Comparison of ENCODE assay signal across 21 mouse cellular contexts in genomic region chr5:30621211-30621790, GRCm38 (mm10). TPM values are rescaled to one million over a fixed set of nuclear protein-coding genes. Genes with fewer than 3 reads are reported as not detected.
DNase-seq lines count a peak whose midpoint lies in the region; ATAC-seq and TF ChIP-seq lines count a peak whose summit lies in the region.
"Had no signal": no experiment of that assay in that cellular context is flagged by ENCODE, and none has a peak within 500 bp of the region (broad histone marks: within the 10 kb centered on the region; RNA-seq: fewer than 3 reads in every experiment).

No protein-coding gene starts in this region.

- H3K9ac ChIP-seq in embryonic facial prominence, embryonic 12.5 days = no peak overlapping the region
- no peak overlapping the region for H3K9ac ChIP-seq in intestine, embryonic 15.5 days
- H3K9ac ChIP-seq in intestine, postnatal 0 days (ENCODE audit: low read depth, low read length) = no peak overlapping the region
- H3K9ac ChIP-seq: hindbrain, embryonic 15.5 days; liver, embryonic 15.5 days; lung, embryonic 15.5 days had no signal

- peaks cover 32% of the 10 kb centered on the region for H3K27me3 ChIP-seq in embryonic facial prominence, embryonic 12.5 days
- H3K27me3 ChIP-seq in embryonic facial prominence, embryonic 10.5 days (replicated peaks; ENCODE audit: low read depth, poor library complexity, severe bottlenecking) = peaks cover 71% of the 10 kb centered on the region
- H3K27me3 ChIP-seq in intestine, embryonic 15.5 days (replicated peaks) = peaks cover 16% of the 10 kb centered on the region
- H3K27me3 ChIP-seq in intestine, postnatal 0 days (replicated peaks; ENCODE audit: control insufficient read depth, insufficient read depth, low read length) = peaks cover 28% of the 10 kb centered on the region

- no peak overlapping the region for H3K27ac ChIP-seq in embryonic facial prominence, embryonic 12.5 days
- H3K27ac ChIP-seq in embryonic facial prominence, embryonic 10.5 days (replicated peaks) = no peak overlapping the region
- H3K27ac ChIP-seq in intestine, embryonic 15.5 days = no peak overlapping the region
- H3K27ac ChIP-seq in intestine, postnatal 0 days (ENCODE audit: low read depth, low read length) = no peak overlapping the region
- no peak overlapping the region for H3K27ac ChIP-seq in gastrocnemius, adult 2 months
- H3K27ac ChIP-seq: heart, embryonic 13.5 days; hindbrain, embryonic 15.5 days; liver, embryonic 15.5 days; lung, embryonic 15.5 days; midbrain, embryonic 15.5 days had no signal

- no peaks in the 10 kb centered on the region for H3K36me3 ChIP-seq in embryonic facial prominence, embryonic 12.5 days
- no peaks in the 10 kb centered on the region for H3K36me3 ChIP-seq in embryonic facial prominence, embryonic 10.5 days (replicated peaks)
- no peaks in the 10 kb centered on the region for H3K36me3 ChIP-seq in intestine, embryonic 15.5 days
- no peaks in the 10 kb centered on the region; the same call in 1 of the 2 replicates for H3K36me3 ChIP-seq in intestine, postnatal 0 days (ENCODE audit: control insufficient read depth, insufficient read depth)
- H3K36me3 ChIP-seq: heart, embryonic 13.5 days; hindbrain, embryonic 15.5 days; liver, embryonic 15.5 days; lung, embryonic 15.5 days; midbrain, embryonic 15.5 days had no signal

- H3K4me2 ChIP-seq in embryonic facial prominence, embryonic 12.5 days (replicated peaks) = peak overlapping the region; percentile 97
- H3K4me2 ChIP-seq in intestine, embryonic 15.5 days (replicated peaks) = peak overlapping the region; percentile 75; the same call in 1 of the 2 replicates
- no peak overlapping the region for H3K4me2 ChIP-seq in intestine, postnatal 0 days (replicated peaks; ENCODE audit: low read depth)

- no peak overlapping the region for H3K4me3 ChIP-seq in embryonic facial prominence, embryonic 12.5 days
- H3K4me3 ChIP-seq in embryonic facial prominence, embryonic 10.5 days = no peak overlapping the region
- no peak overlapping the region for H3K4me3 ChIP-seq in intestine, embryonic 15.5 days (replicated peaks)
- no peak overlapping the region for H3K4me3 ChIP-seq in intestine, postnatal 0 days (ENCODE audit: low read depth, low read length)
- no peak overlapping the region for H3K4me3 ChIP-seq in gastrocnemius, adult 2 months
- H3K4me3 ChIP-seq: liver, embryonic 15.5 days; myocyte had no signal

- no peak for TF ChIP-seq CTCF in intestine, postnatal 0 days (IDR thresholded peaks at IDR 0.05; ENCODE audit: low read depth)
- TF ChIP-seq CTCF in gastrocnemius, adult 2 months (IDR thresholded peaks at IDR 0.05) = no peak

- no peaks in the 10 kb centered on the region for H3K9me3 ChIP-seq in embryonic facial prominence, embryonic 12.5 days
- H3K9me3 ChIP-seq in embryonic facial prominence, embryonic 10.5 days = no peaks in the 10 kb centered on the region
- no peaks in the 10 kb centered on the region for H3K9me3 ChIP-seq in intestine, embryonic 15.5 days
- H3K9me3 ChIP-seq in intestine, postnatal 0 days (ENCODE audit: control insufficient read depth) = no peaks in the 10 kb centered on the region
- H3K9me3 ChIP-seq: heart, embryonic 13.5 days; hindbrain, embryonic 15.5 days; liver, embryonic 15.5 days; lung, embryonic 15.5 days; midbrain, embryonic 15.5 days had no signal

- peaks cover 14% of the 10 kb centered on the region for H3K4me1 ChIP-seq in embryonic facial prominence, embryonic 12.5 days
- H3K4me1 ChIP-seq in embryonic facial prominence, embryonic 10.5 days = peaks cover 33% of the 10 kb centered on the region
- H3K4me1 ChIP-seq in intestine, embryonic 15.5 days (replicated peaks) = peaks cover 37% of the 10 kb centered on the region
- H3K4me1 ChIP-seq in intestine, postnatal 0 days (replicated peaks; ENCODE audit: control insufficient read depth, insufficient read depth, low read length) = peaks cover 4% of the 10 kb centered on the region; the same call in 1 of the 2 replicates

- no peak for ATAC-seq in embryonic facial prominence, embryonic 12.5 days (ENCODE audit: insufficient number of reproducible peaks, insufficient read depth, low FRiP score, low TSS enrichment)
- ATAC-seq in intestine, embryonic 15.5 days = no peak
- ATAC-seq in intestine, postnatal 0 days = no peak

- DNase-seq in adrenal gland, adult (ENCODE audit: inconsistent age in 2 of 2, low spot score in 1 of 2) = peak; percentile 33 to 82
- no peak for DNase-seq in adrenal gland, postnatal 25 days
- DNase-seq in embryonic facial prominence, embryonic 10.5 days (ENCODE audit: low spot score) = no peak
- peak; percentile 13 for DNase-seq in adrenal gland, postnatal 36 days
- no peak for DNase-seq in gastrocnemius, adult 2 months
- DNase-seq: cerebellum, adult 11 months; gastrocnemius, postnatal 14 days; liver; lung, postnatal 36 days; right cerebral cortex, adult 18-20 months; thymus, postnatal 36 days had no signal

- 89% methylated on average over 9 of the region's 9 CpGs for WGBS in embryonic facial prominence, embryonic 12.5 days
- WGBS in embryonic facial prominence, embryonic 10.5 days = 89% methylated on average over 9 of the region's 9 CpGs
- WGBS in intestine, embryonic 15.5 days = 93% methylated on average over 9 of the region's 9 CpGs
- WGBS in intestine, postnatal 0 days = 96% methylated on average over 9 of the region's 9 CpGs

- intact Hi-C loops in gastrocnemius, adult 2 months (cut with DNase I) = no loop called here

RNA-seq across cellular contexts. Expression of gene Slc35f6, which starts 26.4 kb away (rescaled TPM):
- 51.4 and 52.6 TPM in 2 replicates for total RNA-seq in adrenal gland, postnatal 25 days (2021)
- 24.4 and 24.7 TPM in 2 replicates for polyA plus RNA-seq in embryonic facial prominence, embryonic 12.5 days (2016; fragmentation: Nextera tagmentation; extraction: Ambion mirVana)
- polyA plus RNA-seq in embryonic facial prominence, embryonic 10.5 days (2016; fragmentation: Nextera tagmentation; extraction: Ambion mirVana) = 24.3 and 24.4 TPM in 2 replicates
- polyA plus RNA-seq in intestine, embryonic 15.5 days (2015; fragmentation: Nextera tagmentation; extraction: Ambion mirVana) = 36.8 and 40.4 TPM in 2 replicates
- 71.6 and 79.4 TPM in 2 replicates for polyA plus RNA-seq in intestine, postnatal 0 days (2015; fragmentation: Nextera tagmentation; extraction: Ambion mirVana)
- 10 to 100 TPM; 40.0 to 47.2 TPM for total RNA-seq in adrenal gland, postnatal 36 days (2021)
- 10 to 100 TPM; 12.7 to 14.2 TPM for total RNA-seq in gastrocnemius, adult 2 months (2021)

RNA-seq across cellular contexts. Expression of gene Kcnk3, which starts 33.3 kb away (rescaled TPM):
- 1,220 and 1,477 TPM in 2 replicates for total RNA-seq in adrenal gland, postnatal 25 days (2021)
- polyA plus RNA-seq in embryonic facial prominence, embryonic 12.5 days (2016; fragmentation: Nextera tagmentation; extraction: Ambion mirVana) = 0.87 and 1.1 TPM in 2 replicates
- 0.26 and 0.35 TPM in 2 replicates for polyA plus RNA-seq in embryonic facial prominence, embryonic 10.5 days (2016; fragmentation: Nextera tagmentation; extraction: Ambion mirVana)
- polyA plus RNA-seq in intestine, embryonic 15.5 days (2015; fragmentation: Nextera tagmentation; extraction: Ambion mirVana) = 24.4 and 24.9 TPM in 2 replicates
- polyA plus RNA-seq in intestine, postnatal 0 days (2015; fragmentation: Nextera tagmentation; extraction: Ambion mirVana) = 7.3 and 8.1 TPM in 2 replicates
- total RNA-seq in adrenal gland, postnatal 36 days (2021) = 1,000 to 10,000 TPM; 1,187 to 1,472 TPM
- under 1 TPM; 0.26 to 0.33 TPM for total RNA-seq in gastrocnemius, adult 2 months (2021)
- total RNA-seq: megakaryocyte-erythroid progenitor cell, adult 5-6 weeks had no signal

RNA-seq across cellular contexts. Expression of gene Cenpa, which starts 45.3 kb away (rescaled TPM):
- 15.1 and 19.2 TPM in 2 replicates for total RNA-seq in adrenal gland, postnatal 25 days (2021)
- polyA plus RNA-seq in embryonic facial prominence, embryonic 12.5 days (2016; fragmentation: Nextera tagmentation; extraction: Ambion mirVana) = 349 and 350 TPM in 2 replicates
- 458 and 467 TPM in 2 replicates for polyA plus RNA-seq in embryonic facial prominence, embryonic 10.5 days (2016; fragmentation: Nextera tagmentation; extraction: Ambion mirVana)
- polyA plus RNA-seq in intestine, embryonic 15.5 days (2015; fragmentation: Nextera tagmentation; extraction: Ambion mirVana) = 216 and 224 TPM in 2 replicates
- 62.0 and 79.2 TPM in 2 replicates for polyA plus RNA-seq in intestine, postnatal 0 days (2015; fragmentation: Nextera tagmentation; extraction: Ambion mirVana)
- total RNA-seq in adrenal gland, postnatal 36 days (2021) = 10 to 100 TPM; 10.2 to 11.9 TPM
- 1 to 10 TPM; 1.2 to 3.6 TPM for total RNA-seq in gastrocnemius, adult 2 months (2021)

Comparison
In these comparisons a context has a peak if more than half of its experiments do, and no peak if none do; other contexts are left out.
1. DNase-seq: peak in adrenal gland, adult (2 of 2) and adrenal gland, postnatal 36 days (2 of 2); none in adrenal gland, postnatal 25 days (single experiment), embryonic facial prominence, embryonic 10.5 days (single experiment) and gastrocnemius, adult 2 months (single experiment).